Mouse (Mus musculus) adrenal gland, adult 10 weeks (tissue): ENCODE data around the gene Klhl31. TPM values are rescaled to one million over a fixed set of nuclear protein-coding genes. Genes with fewer than 3 reads are reported as not detected.

Experiments
- polyA plus RNA-seq: library from polyadenylated mRNA; stranded (reverse); fragments of 350-450 nt; fragmentation: Illumina TruSeq; extraction: RNeasy Lipid Tissue Mini Kit (QIAGEN cat#74804); gene quantifications from one replicate; pipeline ENCODE4 v1.2.3, GENCODE M21; 2014; ENCODE audit warnings: low read depth, low replicate concordance

Klhl31 gene
- polyA plus RNA-seq, result 1.5 TPM

DNA sequence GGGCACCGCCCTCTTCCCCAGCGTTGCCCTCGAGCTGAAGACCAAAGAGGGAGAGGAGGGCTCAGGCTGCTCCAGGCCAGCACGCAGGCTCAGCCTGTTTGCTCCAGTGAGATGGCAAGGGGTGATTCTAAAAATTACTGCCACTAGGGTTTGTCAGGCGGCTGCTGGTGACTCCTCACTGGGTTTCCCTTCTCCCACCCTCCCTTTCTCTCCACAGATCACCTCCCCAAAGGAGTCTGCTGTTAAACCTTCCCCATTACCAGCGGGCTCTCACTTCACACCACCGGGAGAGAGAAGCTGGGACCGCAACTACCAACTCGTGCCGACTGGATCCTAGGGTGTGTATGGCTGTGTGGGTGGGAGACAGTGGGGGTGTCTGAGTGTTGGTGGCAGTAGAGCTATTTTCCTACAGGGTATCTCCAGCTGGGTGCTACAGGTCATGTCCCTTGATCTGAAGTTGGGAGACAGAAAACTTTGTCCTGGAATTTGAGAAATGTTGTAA, at the start of gene Klhl31:
Gene Klhl31, plus strand, starts transcription at position 51 of the 502 bp plus-strand sequence.

Other genes with a start within 250 kb of the Klhl31 start
- 13.5 TPM for gene Lrrc1, start 91.6 kb upstream of the Klhl31 start, polyA plus RNA-seq
- gene Gclc, start 118.0 kb downstream of the Klhl31 start, polyA plus RNA-seq, result 96.6 TPM